Mouse (Mus musculus) heart, postnatal 0 days (tissue): ENCODE data around the gene Pxdn.

Experiments used
- CTCF ChIP-seq: IDR thresholded peaks from 2 replicates; pipeline ENCODE4 v1.5.1; 2016; ENCODE audit warnings: antibody characterized with exemption, control low read depth, low read depth
- EP300 ChIP-seq: IDR thresholded peaks from 2 replicates; pipeline ENCODE4 v1.6.1; 2016; ENCODE audit warnings: antibody characterized with exemption, low read depth

DNA sequence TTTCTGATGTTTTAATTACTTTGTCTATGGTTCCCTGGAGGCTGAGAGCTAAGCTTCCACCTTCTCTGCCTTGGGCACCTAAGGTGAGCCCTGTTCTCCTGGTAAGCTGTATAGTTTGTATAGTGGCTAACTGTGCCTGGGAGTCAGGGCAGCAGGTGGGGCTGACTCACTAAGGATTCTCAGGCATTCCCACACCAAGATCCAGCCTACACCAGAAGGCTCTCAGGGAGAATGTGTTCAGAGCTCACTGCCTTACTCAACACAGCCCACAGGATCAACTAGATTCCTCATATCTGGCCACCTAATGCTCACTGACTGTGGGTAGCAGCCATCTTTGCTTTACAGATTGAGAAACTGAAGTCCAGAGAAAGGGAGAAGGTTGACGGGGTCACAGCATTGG, 4.5 kb upstream of the Pxdn start:
- TF ChIP-seq CTCF (no peak), EP300 (no peak)
